Mouse (Mus musculus): ENCODE measurements at regions not wholly inside any gene's neighbourhood (a gene's known extent, or its start where the extent isn't known, plus 50 kb on each side); places are given as distances from the start of the nearest gene placed in this dataset.

GRCm38 (mm10) chr5:73846096-73846782 is 195.1 kb downstream of the Spata18 start:
- Histone ChIP-seq H3K4me2 (no peak overlapping the region), H3K36me3 (no peaks in the 10 kb centered on the region), H3K27ac (replicated peaks) (no peak overlapping the region), H3K9me3 (replicated peaks) (no peaks in the 10 kb centered on the region), H3K27me3 (replicated peaks) (no peaks in the 10 kb centered on the region), H3K4me3 (replicated peaks) (no peak overlapping the region), H3K9ac (replicated peaks) (no peak overlapping the region), H3K4me1 (peaks cover 6% of the 10 kb centered on the region; the same call in 1 of the 2 replicates)
- no peak for ATAC-seq (ENCODE audit: low FRiP score)
- WGBS, result 61% methylated on average over 12 of the region's 12 CpGs

DNA sequence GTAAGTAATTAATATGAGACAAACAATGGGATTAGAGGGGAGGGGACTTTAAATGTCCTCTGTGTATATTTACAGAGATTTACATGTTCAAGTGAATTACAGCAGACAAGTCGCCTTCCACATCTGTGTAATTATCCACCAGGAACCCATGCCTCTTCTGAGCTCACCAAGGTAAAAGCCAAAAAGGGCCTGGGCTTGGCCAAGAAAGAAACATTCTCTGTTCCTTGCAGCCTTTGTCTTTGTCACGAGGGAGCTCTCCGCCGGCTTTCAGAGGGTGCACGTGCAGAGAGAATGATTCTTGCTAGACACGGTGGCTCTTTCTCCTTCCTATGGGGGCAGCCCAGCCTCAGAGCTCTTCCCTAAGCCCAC is 195.6 kb downstream of the Spata18 start:
- Histone ChIP-seq H3K27me3 (replicated peaks) (no peaks in the 10 kb centered on the region), H3K36me3 (no peaks in the 10 kb centered on the region), H3K4me2 (no peak overlapping the region), H3K4me1 (peaks cover 6% of the 10 kb centered on the region; the same call in 1 of the 2 replicates), H3K4me3 (replicated peaks) (no peak overlapping the region), H3K9ac (replicated peaks) (no peak overlapping the region), H3K27ac (replicated peaks) (no peak overlapping the region), H3K9me3 (replicated peaks) (no peaks in the 10 kb centered on the region)
- 50% methylated on average over 6 of the region's 6 CpGs for WGBS
- ATAC-seq (ENCODE audit: low FRiP score), result no peak

DNA sequence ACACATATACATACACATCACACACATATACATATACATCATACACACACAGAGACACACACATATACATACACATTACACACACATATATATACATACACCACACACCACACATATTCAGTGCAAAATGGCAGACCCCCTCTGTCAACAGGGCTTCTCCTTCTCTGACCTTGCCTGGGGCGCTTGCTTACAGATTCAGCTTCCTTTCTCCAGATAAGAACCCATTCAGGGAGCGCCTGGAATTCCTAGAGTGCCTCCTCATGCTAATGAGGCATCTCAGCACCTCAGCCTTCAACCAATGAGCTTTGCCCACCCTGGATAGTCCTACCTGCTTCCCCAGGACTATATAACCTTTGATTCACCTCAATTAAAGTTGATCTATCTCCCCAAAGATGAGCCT is 200.3 kb downstream of the Spata18 start:
- WGBS, result 83% methylated on average over 2 of the region's 2 CpGs
- Histone ChIP-seq H3K36me3 (no peaks in the 10 kb centered on the region), H3K9me3 (replicated peaks) (no peaks in the 10 kb centered on the region), H3K4me1 (peaks cover 16% of the 10 kb centered on the region), H3K9ac (replicated peaks) (no peak overlapping the region), H3K27me3 (replicated peaks) (0 out of 2 replicates have a peak, but pooled peaks cover 4% of the 10 kb centered on the region), H3K4me3 (replicated peaks) (no peak overlapping the region), H3K4me2 (no peak overlapping the region), H3K27ac (replicated peaks) (no peak overlapping the region)
- ATAC-seq (ENCODE audit: low FRiP score), result no peak

DNA sequence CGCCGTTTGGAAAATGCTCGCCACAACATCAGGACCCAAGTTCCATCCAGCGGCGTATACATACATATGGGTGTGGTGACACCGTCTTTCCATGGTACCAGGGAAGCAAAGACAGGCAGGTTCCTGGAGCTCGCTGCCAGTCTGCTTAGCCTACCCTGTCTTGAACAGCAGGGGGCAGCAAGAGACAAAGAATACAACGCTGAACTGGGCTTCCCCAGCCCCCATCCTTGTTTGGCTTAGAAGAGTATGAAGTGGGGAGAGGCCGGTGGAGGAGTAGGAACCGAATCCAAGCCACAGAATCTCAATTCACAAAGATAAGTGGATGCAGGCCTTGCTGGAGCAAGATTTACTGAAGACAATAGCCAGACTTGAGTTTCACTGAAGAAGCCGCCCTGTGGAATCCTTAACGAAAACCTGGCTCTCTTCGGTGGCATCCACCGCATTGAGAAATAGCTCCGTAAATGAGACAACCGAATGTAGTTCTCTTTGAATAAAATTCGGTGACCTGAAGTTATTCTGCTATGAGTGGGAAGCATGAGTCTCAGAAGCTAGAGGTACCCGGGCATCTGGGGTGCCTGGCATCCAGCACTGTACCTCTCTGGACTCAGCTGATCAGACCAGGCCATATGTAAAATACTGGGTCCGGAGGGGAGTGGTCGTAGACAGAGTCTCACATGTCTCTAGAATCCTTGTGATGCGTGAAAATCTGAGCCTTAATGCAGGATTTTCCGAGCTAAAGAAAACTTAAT is 203.0 kb downstream of the Spata18 start:
- Histone ChIP-seq H3K4me1 (peaks cover 11% of the 10 kb centered on the region), H3K4me3 (replicated peaks) (no peak overlapping the region), H3K4me2 (peak overlapping the region; percentile 34), H3K9ac (replicated peaks) (no peak overlapping the region), H3K9me3 (replicated peaks) (no peaks in the 10 kb centered on the region), H3K27ac (replicated peaks) (no peak overlapping the region), H3K27me3 (replicated peaks) (0 out of 2 replicates have a peak, but pooled peaks cover 4% of the 10 kb centered on the region), H3K36me3 (no peaks in the 10 kb centered on the region)
- WGBS, result 46% methylated on average over 22 of the region's 22 CpGs
- peak; percentile 93 for ATAC-seq (ENCODE audit: low FRiP score)

DNA sequence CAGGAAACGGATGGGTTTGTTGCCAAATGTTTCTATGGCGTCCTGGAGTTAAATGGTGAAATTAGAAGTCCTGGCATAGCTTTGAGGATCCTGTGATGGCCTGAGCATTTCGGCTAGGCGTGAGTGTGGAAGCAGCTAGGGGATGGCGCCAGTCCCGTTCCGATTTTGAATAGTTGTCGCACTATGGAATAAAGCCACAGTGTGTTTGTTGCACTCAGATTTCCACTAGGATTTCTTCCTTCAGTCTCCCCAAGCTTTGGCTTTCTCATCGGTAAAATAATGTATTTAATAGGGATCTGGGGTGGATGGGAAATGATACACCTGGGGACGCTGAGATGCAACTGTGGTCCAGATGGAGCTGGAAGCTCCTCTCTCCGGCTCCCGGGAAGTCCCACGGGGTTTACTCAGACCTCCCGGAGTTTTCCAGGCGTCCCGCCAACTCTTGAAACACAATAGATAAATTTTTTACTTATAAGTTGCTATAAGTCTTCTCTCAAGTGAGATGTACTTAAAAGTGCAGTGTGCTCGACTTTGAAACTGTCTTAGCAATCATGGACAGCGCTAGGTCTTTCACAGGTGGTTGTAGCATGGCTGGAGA is 203.7 kb downstream of the Spata18 start:
- 74% methylated on average over 18 of the region's 18 CpGs for WGBS
- Histone ChIP-seq H3K27ac (replicated peaks) (no peak overlapping the region), H3K27me3 (replicated peaks) (0 out of 2 replicates have a peak, but pooled peaks cover 4% of the 10 kb centered on the region), H3K9ac (replicated peaks) (no peak overlapping the region), H3K36me3 (no peaks in the 10 kb centered on the region), H3K4me3 (replicated peaks) (no peak overlapping the region), H3K9me3 (replicated peaks) (no peaks in the 10 kb centered on the region), H3K4me1 (peaks cover 11% of the 10 kb centered on the region), H3K4me2 (peak overlapping the region; percentile 34; the same call in 1 of the 2 replicates)
- ATAC-seq (ENCODE audit: low FRiP score), result no peak

- H3K36me3 ChIP-seq, result no peaks in the 10 kb centered on the region
- no peak overlapping the region for H3K27ac ChIP-seq (replicated peaks)
- H3K9me3 ChIP-seq (replicated peaks), result no peaks in the 10 kb centered on the region
- H3K4me3 ChIP-seq (replicated peaks), result no peak overlapping the region
- no peak for ATAC-seq (ENCODE audit: low FRiP score)
- no peak overlapping the region for H3K9ac ChIP-seq (replicated peaks)
- H3K4me2 ChIP-seq, result no peak overlapping the region
- peaks cover 6% of the 10 kb centered on the region; the same call in 1 of the 2 replicates for H3K4me1 ChIP-seq
- WGBS, result 97% methylated on average over 1 of the region's 1 CpGs
- no peaks in the 10 kb centered on the region for H3K27me3 ChIP-seq (replicated peaks)
Measured at GRCm38 (mm10) chr5:73859320-73859719, 208.1 kb downstream of the Spata18 start.

- Histone ChIP-seq H3K4me3 (replicated peaks) (no peak overlapping the region), H3K27ac (replicated peaks) (no peak overlapping the region), H3K4me1 (no peaks in the 10 kb centered on the region), H3K4me2 (no peak overlapping the region), H3K9ac (replicated peaks) (no peak overlapping the region), H3K36me3 (no peaks in the 10 kb centered on the region), H3K9me3 (replicated peaks) (no peaks in the 10 kb centered on the region), H3K27me3 (replicated peaks) (no peaks in the 10 kb centered on the region)
- 79% methylated on average over 9 of the region's 9 CpGs for WGBS
- no peak for ATAC-seq (ENCODE audit: low FRiP score)
Measured at GRCm38 (mm10) chr5:73864138-73864761, 204.0 kb downstream of the Usp46 start.

DNA sequence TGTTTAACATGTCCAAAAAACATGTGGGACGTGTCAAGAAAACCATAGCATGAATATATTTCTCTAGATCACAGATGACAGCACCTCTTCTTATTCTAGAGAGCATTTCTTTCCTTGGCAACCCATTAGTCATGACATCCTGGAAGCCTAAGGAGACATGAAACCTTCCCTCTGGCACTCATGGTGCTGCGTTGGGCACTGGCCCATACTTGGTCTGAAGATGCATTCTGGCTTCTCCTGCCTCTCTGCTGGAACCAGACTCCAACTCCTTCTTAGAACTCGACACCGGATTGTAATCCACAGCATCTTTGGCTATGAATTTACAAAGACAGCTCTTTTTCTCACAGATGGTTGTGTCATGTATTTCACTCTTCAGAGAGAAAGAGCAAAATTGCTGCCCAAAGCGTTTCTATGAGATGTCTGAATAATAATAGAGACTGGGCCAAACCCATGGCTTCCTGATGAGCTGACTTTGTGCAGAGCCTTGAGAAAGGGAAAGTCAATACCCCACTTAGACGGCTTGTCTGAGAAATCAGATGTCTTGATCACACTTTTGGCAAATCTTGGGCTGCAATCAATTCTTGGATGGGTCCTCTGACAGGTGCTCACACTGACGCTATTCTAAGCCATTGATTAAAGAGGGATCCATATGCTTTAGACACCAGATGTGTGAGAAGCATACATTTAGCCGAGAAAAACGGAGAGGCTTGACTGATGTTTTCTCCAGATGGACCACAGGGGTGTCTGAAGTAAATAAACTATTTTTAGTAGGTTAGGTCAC is 195.4 kb downstream of the Usp46 start:
- Histone ChIP-seq H3K27ac (replicated peaks) (no peak overlapping the region), H3K9ac (replicated peaks) (no peak overlapping the region), H3K4me2 (no peak overlapping the region), H3K36me3 (no peaks in the 10 kb centered on the region), H3K4me1 (no peaks in the 10 kb centered on the region), H3K27me3 (replicated peaks) (no peaks in the 10 kb centered on the region), H3K9me3 (replicated peaks) (no peaks in the 10 kb centered on the region), H3K4me3 (replicated peaks) (no peak overlapping the region)
- no peak for ATAC-seq (ENCODE audit: low FRiP score)
- 80% methylated on average over 9 of the region's 9 CpGs for WGBS

DNA sequence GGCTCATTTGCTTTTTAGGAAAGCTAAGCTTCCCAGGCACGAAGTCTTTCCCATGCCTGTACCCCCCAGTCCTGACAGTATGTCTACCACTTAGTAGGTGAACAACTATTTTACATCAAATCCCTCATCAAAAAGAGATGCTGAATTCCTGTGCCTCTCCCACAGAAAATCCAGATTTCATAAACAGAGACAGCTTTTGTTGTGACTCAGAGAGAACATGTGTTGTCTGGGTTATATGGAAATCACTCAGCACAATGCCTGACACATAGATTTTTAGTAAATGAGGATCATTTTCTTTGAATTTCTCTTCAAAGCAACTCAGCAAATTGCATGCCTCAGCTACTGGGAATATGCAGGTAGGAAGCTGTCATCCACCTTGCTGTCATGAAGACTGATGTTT is 193.5 kb downstream of the Usp46 start:
- ATAC-seq (ENCODE audit: low FRiP score), result no peak

GRCm38 (mm10) chr5:73875847-73876246 is 192.4 kb downstream of the Usp46 start:
- Histone ChIP-seq H3K9ac (replicated peaks) (no peak overlapping the region), H3K27ac (replicated peaks) (no peak overlapping the region), H3K36me3 (no peaks in the 10 kb centered on the region), H3K27me3 (replicated peaks) (no peaks in the 10 kb centered on the region), H3K4me2 (no peak overlapping the region), H3K9me3 (replicated peaks) (no peaks in the 10 kb centered on the region), H3K4me3 (replicated peaks) (no peak overlapping the region), H3K4me1 (no peaks in the 10 kb centered on the region)
- 72% methylated on average over 3 of the region's 3 CpGs for WGBS
- no peak for ATAC-seq (ENCODE audit: low FRiP score)

More for the DNA sequence above, 193.5 kb downstream of the Usp46 start:
- Histone ChIP-seq H3K9me3 (replicated peaks) (no peaks in the 10 kb centered on the region), H3K27me3 (replicated peaks) (no peaks in the 10 kb centered on the region), H3K9ac (replicated peaks) (no peak overlapping the region), H3K27ac (replicated peaks) (no peak overlapping the region), H3K4me2 (no peak overlapping the region), H3K4me3 (replicated peaks) (no peak overlapping the region), H3K36me3 (no peaks in the 10 kb centered on the region), H3K4me1 (no peaks in the 10 kb centered on the region)
- WGBS, result 91% methylated on average over 1 of the region's 1 CpGs

DNA sequence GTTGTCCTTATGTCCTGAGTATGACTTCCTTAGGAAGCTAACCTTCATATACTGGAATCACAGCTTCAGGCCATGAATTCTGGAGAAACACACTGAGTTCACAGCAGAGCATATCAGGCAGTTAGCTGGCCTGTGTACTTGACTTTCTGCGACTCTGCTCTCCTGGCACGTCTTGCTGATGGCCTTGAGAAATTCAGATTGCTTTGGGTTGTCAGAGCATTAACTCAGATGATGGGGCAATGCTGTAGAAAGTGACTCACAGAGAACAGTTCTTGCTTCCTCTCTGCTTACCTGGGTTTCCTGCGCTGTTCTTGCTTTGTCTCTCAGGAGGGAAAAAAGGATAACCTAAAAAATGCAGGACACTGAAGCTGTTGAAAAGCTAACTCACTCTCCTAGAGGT is 187.3 kb downstream of the Usp46 start:
- no peaks in the 10 kb centered on the region for H3K27me3 ChIP-seq (replicated peaks)
- peaks cover 7% of the 10 kb centered on the region; the same call in 1 of the 2 replicates for H3K4me1 ChIP-seq
- no peak overlapping the region for H3K4me2 ChIP-seq
- ATAC-seq (ENCODE audit: low FRiP score), result no peak
- H3K27ac ChIP-seq (replicated peaks), result no peak overlapping the region
- no peak overlapping the region for H3K4me3 ChIP-seq (replicated peaks)
- no peaks in the 10 kb centered on the region for H3K36me3 ChIP-seq
- no peak overlapping the region for H3K9ac ChIP-seq (replicated peaks)
- whole genome bisulfite sequencing, result 91% methylated on average over 3 of the region's 3 CpGs
- no peaks in the 10 kb centered on the region for H3K9me3 ChIP-seq (replicated peaks)
